Mouse (Mus musculus): ENCODE data around the gene Fzd4. TPM values are rescaled to one million over a fixed set of nuclear protein-coding genes. Genes with fewer than 3 reads are reported as not detected.

Fzd4 gene
- 1.6 and 1.7 TPM in 2 replicates for polyA plus RNA-seq (2015; fragmentation: Nextera tagmentation; extraction: Ambion mirVana)

DNA sequence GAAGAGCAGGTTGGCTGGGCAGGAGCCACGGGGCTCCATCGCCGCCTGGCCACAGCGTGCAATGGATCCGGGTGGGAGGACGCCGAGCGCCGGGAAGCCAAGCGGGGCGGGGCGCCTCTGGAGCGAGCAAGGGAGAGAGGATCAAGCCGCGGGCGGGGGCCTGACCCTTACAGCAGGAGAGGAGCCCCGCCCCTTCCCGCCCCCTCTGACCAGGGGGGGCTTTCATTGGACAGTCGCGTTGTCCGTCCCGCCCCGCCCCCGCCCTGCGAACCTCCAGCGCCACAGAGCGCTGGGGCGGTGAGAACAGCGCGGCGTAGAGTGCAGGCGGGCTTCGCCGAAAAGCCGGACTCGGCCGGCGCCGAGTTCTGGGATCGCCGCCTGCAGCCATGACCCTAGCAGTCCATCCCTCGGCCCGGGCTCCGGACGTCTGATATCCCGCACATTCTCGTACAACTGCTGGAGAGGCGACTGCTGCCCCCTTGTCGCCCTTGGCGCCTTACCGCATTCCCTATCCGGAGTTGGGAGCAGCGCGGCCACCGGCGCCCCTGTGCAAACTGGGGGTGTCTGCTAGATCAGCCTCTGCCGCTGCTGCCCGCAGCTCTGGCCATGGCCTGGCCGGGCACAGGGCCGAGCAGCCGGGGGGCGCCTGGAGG lies at the start of gene Fzd4, which contains the start of gene Tmem135:
Fzd4 (plus strand) TSS at position 275 of the 653 bp plus-strand sequence.
Tmem135 (minus strand) TSS at position 142 of the 653 bp plus-strand sequence.
- peaks cover 10% of the 10 kb centered on the region; the same call in 1 of the 2 replicates for H3K27me3 ChIP-seq (replicated peaks)
- H3K9ac ChIP-seq: peak within 1 kb of the TSS; percentile 65
- peak within 1 kb of the TSS; percentile 99 for H3K4me2 ChIP-seq
- H3K4me1 ChIP-seq: peaks cover 10% of the 10 kb centered on the region
- peak within 1 kb of the TSS; percentile 71 for H3K4me3 ChIP-seq
- no peaks in the 10 kb centered on the region for H3K36me3 ChIP-seq (replicated peaks)
- peak within 1 kb of the TSS; percentile 74 for H3K27ac ChIP-seq
- peak; percentile 97 for ATAC-seq (replicated peaks)
- H3K9me3 ChIP-seq: no peaks in the 10 kb centered on the region
- under 1% methylated on average over 58 of the region's 62 CpGs for WGBS

DNA sequence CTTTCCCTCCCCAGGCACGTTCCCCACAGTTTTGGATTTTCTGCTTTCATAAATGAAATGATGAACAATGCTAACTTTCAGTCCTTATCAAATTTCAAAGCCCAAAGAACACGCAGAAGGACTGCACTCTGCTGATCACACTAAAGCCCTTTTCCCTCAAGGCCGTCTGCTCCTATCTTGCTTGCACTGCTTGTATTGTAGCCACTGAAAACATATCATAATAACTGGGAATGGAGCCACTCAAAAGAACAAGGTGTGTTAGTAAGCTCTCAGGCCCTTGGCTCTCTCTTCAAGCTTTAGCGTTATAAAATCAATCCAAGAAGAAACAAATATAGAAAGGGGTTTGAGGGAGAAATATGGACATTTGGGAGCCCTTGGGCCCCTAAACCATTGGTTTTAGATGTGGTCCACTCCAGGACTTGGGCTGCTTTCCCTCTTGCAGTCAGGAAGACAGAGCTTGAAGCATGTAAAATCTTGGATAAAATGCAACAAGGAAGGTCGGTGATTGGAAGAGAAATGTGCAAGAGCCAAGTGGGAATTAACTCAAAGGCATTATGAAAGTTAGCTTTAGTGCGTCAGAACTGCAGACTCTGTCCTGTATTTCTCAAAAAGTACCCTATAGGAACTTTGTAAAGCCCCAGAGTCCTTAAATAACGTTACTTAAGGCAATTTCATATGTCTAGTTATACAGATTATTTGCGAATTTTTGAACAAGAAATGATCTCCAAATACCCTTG lies 48.5 kb upstream of the Fzd4 start:
- Histone ChIP-seq H3K36me3 (replicated peaks) (no peaks in the 10 kb centered on the region), H3K9me3 (no peaks in the 10 kb centered on the region), H3K27me3 (replicated peaks) (no peaks in the 10 kb centered on the region), H3K9ac (no peak overlapping the region), H3K4me2 (no peak overlapping the region), H3K4me3 (no peak overlapping the region), H3K27ac (no peak overlapping the region), H3K4me1 (no peaks in the 10 kb centered on the region)
- 76% methylated on average over 8 of the region's 8 CpGs for WGBS
- ATAC-seq (replicated peaks): no peak

DNA sequence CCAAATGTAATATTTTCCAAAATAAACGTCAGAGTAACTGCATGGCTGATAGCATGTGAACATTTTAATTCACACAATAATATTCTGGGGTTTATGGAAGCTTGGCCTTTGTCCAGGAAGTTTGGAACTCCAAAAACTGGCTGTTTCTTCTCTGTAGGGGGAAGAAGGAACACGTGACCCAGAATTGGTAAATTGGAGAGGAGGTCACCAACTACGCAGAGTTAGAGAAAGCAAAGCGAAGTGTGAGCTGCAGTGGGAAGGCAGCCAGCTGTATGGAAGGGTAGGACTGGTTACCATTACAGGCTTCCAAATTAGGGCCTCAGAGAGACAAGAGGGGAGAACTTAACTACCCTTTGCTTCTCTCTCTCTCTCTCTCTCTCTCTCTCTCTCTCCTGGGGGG lies 47.8 kb upstream of the Fzd4 start:
- H3K4me1 ChIP-seq: no peaks in the 10 kb centered on the region
- H3K4me2 ChIP-seq: no peak overlapping the region
- no peaks in the 10 kb centered on the region for H3K36me3 ChIP-seq (replicated peaks)
- no peak overlapping the region for H3K4me3 ChIP-seq
- H3K9me3 ChIP-seq: no peaks in the 10 kb centered on the region
- H3K9ac ChIP-seq: no peak overlapping the region
- no peaks in the 10 kb centered on the region for H3K27me3 ChIP-seq (replicated peaks)
- 73% methylated on average over 4 of the region's 4 CpGs for WGBS
- no peak for ATAC-seq (replicated peaks)
- H3K27ac ChIP-seq: no peak overlapping the region

DNA sequence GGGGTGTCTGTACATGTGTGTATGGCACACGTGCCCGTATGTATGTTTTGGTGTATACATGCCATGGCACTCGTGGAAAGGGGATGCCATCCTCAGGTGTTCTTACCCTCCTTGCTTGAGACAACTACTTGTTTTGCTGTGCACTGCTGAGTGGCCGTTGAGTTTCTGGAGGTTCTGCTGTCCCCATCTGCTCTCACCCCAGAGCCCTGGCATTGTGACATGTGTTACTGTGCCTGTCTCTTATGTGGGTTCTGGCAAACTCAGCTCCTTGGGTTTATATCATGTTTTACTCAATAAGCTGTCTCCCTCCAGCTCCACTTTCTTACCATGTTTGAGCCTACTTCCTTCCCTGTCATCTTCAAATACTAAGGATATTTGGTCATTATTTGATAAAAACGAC lies 40.2 kb upstream of the Fzd4 start:
- no peak overlapping the region for H3K4me3 ChIP-seq
- H3K9ac ChIP-seq: no peak overlapping the region
- no peaks in the 10 kb centered on the region; the same call in 1 of the 2 replicates for H3K4me1 ChIP-seq
- no peak for ATAC-seq (replicated peaks)
- no peaks in the 10 kb centered on the region for H3K9me3 ChIP-seq
- 89% methylated on average over 5 of the region's 5 CpGs for WGBS
- no peak overlapping the region for H3K27ac ChIP-seq
- no peaks in the 10 kb centered on the region for H3K36me3 ChIP-seq (replicated peaks)
- H3K4me2 ChIP-seq: no peak overlapping the region
- H3K27me3 ChIP-seq (replicated peaks): 0 out of 2 replicates have a peak, but pooled peaks cover 4% of the 10 kb centered on the region

DNA sequence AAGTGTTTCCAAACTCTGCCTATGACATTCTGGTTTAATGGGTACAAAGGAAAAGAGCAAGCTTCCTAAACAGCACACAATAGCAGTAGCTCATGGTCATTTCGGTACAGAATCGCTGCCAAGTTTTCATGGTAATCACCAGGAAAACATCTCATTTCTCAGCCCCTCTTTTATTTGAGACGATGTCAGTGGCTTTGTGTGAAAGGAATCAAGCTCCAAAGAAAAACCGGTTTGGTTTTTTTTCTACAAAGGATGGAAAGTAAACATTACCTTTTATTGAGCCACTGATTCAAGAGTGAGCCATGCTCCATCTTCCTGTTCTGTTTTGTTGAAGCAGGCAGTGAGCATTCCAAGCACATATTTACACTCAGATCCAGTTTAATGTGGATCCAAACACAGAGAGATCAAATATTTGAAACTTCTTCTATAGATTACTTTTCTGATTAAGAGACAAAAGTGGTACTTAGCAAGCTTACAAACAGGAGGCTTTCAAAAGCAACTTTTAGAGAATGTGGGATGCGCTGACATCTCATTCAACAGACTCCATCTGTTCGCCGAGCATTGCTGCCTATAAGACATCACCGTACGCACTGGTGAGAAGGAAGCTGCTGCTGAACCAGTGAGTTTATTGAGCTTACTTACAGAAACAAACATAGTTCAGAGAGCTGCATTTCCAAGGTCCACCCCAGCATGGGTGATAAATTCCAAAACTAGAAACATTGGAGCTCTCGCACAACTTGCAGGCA lies 38.8 kb upstream of the Fzd4 start:
- no peak overlapping the region for H3K27ac ChIP-seq
- H3K9ac ChIP-seq: no peak overlapping the region
- H3K4me2 ChIP-seq: no peak overlapping the region
- no peak overlapping the region for H3K4me3 ChIP-seq
- WGBS: 45% methylated on average over 10 of the region's 10 CpGs
- no peaks in the 10 kb centered on the region; the same call in 1 of the 2 replicates for H3K4me1 ChIP-seq
- H3K27me3 ChIP-seq (replicated peaks): 0 out of 2 replicates have a peak, but pooled peaks cover 4% of the 10 kb centered on the region
- H3K9me3 ChIP-seq: no peaks in the 10 kb centered on the region
- ATAC-seq (replicated peaks): no peak
- H3K36me3 ChIP-seq (replicated peaks): no peaks in the 10 kb centered on the region

DNA sequence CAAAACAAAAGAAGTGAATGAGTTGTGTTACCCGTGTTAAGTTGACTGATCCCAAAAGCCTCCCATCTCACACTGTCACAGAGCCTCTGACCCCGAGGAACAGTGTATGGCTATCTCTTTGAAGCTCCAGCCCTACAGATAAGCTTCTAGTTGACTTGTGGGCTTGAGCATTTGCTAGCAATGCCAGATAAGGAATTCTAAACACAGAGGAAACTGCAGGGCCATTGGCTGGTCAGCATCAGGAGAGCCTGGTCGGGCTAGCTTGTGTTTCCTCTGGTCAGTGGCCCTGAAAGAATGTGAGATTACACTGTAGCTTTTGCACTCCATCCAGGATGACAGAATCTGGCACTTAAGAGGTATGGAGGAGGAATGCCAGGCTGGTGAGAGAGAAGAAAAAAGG lies 36.5 kb upstream of the Fzd4 start:
- no peak for ATAC-seq (replicated peaks)
- Histone ChIP-seq H3K27ac (no peak overlapping the region), H3K36me3 (replicated peaks) (no peaks in the 10 kb centered on the region), H3K27me3 (replicated peaks) (peaks cover 4% of the 10 kb centered on the region; the same call in 1 of the 2 replicates), H3K4me1 (no peaks in the 10 kb centered on the region; the same call in 1 of the 2 replicates), H3K4me3 (no peak overlapping the region), H3K9me3 (no peaks in the 10 kb centered on the region), H3K4me2 (no peak overlapping the region), H3K9ac (no peak overlapping the region)
- WGBS: 21% methylated on average over 3 of the region's 3 CpGs

DNA sequence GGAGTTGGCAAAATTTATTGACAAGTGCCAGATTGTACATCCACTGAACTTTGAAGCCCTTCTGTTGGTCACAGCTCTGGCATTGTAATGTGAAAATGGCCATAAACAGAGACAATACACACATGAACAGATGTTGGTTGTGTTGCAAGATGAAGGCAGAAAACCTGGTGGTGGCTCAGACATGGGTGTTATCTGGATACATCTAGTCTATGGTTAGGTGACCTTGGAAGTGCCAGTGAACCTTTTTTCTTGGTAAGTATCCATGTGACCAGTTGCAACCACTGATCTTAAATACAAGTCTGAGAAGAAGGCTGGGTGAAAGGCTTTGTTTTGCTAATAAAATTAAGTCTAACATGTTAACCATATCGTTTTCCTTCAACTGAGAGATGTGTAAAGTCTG lies 34.1 kb upstream of the Fzd4 start:
- Histone ChIP-seq H3K27me3 (replicated peaks) (peaks cover 4% of the 10 kb centered on the region; the same call in 1 of the 2 replicates), H3K4me1 (no peaks in the 10 kb centered on the region), H3K9me3 (no peaks in the 10 kb centered on the region), H3K36me3 (replicated peaks) (no peaks in the 10 kb centered on the region), H3K4me2 (no peak overlapping the region), H3K9ac (no peak overlapping the region), H3K27ac (no peak overlapping the region), H3K4me3 (no peak overlapping the region)
- WGBS: 70% methylated on average over 1 of the region's 1 CpGs
- ATAC-seq (replicated peaks): no peak

DNA sequence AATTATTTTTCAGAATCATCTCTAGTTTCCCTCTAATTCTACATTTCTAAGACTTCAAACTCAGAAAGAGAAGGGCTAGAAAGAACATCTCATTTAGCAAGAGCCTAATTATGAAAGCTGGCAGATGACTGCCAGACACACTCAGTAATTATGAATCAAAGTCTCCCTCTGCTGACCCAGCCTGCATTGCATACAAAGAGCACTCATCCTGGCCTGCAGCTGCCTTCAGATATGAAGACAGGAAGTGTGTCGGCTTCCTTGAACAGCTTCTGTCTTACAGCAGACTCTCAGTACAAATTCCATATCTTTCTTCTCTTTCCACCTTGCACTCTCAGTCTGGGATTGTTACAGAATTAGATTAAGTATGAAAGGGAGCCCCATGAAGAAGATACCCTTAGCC lies 33.2 kb upstream of the Fzd4 start:
- no peak overlapping the region for H3K4me2 ChIP-seq
- no peaks in the 10 kb centered on the region for H3K4me1 ChIP-seq
- H3K4me3 ChIP-seq: no peak overlapping the region
- H3K27ac ChIP-seq: no peak overlapping the region
- peaks cover 4% of the 10 kb centered on the region; the same call in 1 of the 2 replicates for H3K27me3 ChIP-seq (replicated peaks)
- WGBS: 45% methylated on average over 1 of the region's 1 CpGs
- no peaks in the 10 kb centered on the region for H3K9me3 ChIP-seq
- no peaks in the 10 kb centered on the region for H3K36me3 ChIP-seq (replicated peaks)
- no peak overlapping the region for H3K9ac ChIP-seq
- 0 out of 2 replicates have a peak, but pooled peaks have one; percentile 52 for ATAC-seq (replicated peaks)

DNA sequence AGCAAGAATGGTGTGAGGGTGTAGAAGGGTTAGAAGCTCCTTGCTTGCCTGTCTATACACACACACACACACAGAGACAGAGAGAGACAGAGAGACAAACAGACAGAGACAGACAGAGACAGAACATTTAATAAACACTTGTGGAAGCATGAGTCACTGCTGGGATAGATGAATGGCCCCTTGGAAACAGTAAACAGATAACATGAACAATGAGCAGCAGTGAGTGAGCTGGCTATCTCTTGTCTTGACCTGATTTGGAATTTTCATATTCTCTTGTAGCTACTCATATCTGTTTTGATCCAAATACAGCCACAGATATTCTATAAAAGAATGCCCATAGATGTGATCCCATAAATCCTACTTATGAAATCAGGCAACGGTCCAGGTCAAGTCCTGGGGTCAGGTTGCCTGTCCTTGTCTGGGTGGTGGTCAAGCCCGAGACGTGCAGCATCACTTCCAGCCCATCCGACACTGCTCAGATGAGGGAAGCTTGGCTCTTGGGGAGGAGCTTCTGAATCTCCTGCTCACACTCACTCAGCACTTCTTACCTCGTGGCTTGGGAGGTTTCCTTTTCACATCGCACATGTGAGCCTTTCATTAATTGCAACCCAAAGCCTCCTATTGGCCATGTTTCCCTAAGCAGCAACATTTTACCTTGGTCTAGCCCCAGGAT lies 32.4 kb upstream of the Fzd4 start:
- Histone ChIP-seq H3K27ac (no peak overlapping the region), H3K4me3 (no peak overlapping the region)
- 78% methylated on average over 6 of the region's 6 CpGs for WGBS

DNA sequence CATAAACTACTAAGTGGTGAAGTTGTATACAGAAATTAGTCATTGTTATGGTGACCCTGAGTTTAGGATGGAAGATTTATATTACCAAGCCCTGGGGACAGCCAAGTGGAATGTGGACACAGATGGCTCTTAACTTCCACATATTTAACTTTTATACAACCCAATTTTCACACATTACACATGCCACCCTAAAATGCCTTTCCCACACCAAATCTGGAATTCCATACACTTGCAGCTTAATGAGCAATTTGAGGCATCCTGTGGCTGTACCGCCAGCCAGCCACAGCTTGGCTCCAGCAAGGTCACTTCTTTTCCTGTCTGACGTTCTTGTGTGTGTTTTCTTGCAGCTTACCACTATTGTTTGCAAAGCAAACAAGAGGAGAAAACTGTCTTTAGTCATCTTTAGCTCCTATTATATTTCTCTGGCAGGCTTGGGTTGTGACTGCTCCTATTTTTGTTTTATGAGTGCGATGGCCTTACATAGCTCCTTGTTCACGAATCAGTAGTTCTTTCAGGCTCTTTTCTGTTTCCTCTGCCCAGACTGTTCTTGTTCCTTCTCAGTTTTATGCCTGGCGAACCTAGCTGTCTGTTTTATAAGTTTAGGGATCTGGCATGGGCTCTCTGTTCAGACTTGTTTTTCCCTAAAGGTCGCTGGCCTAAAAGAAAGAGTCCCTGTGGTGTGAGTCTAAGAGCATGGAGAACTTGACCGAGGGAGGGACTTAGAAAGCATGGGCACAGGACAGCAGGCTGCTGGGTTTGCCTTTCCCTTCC lies 23.0 kb upstream of the Fzd4 start:
- no peak for ATAC-seq (replicated peaks)
- no peaks in the 10 kb centered on the region for H3K4me1 ChIP-seq
- whole genome bisulfite sequencing: 46% methylated on average over 7 of the region's 7 CpGs

More for the DNA sequence above, 32.4 kb upstream of the Fzd4 start:
- Histone ChIP-seq H3K4me1 (no peaks in the 10 kb centered on the region), H3K9ac (no peak overlapping the region), H3K4me2 (no peak overlapping the region), H3K27me3 (replicated peaks) (peaks cover 4% of the 10 kb centered on the region; the same call in 1 of the 2 replicates), H3K36me3 (replicated peaks) (no peaks in the 10 kb centered on the region), H3K9me3 (no peaks in the 10 kb centered on the region)
- ATAC-seq (replicated peaks): no peak

DNA sequence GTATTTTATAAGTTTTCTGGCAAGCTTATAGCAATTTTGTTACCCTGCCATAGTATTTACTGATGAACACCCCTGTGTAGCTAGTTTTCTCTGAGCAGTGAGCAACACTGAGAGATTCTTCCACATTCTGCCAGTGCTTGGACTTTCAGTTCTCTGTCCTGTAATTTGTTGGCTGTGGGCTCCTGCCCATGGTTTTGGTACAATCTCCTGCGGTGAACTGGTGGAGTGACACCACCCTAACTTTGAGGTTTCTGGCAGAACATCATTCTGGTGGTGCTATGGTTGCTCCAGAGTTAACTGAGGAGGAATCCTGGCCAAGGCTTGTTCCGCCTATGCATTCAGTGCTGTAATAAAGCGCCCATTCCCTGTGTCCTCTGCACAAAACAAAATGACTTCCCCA lies 21.3 kb upstream of the Fzd4 start:
- H3K4me1 ChIP-seq: no peaks in the 10 kb centered on the region
- H3K9me3 ChIP-seq: no peaks in the 10 kb centered on the region
- no peak for ATAC-seq (replicated peaks)
- H3K27ac ChIP-seq: no peak overlapping the region
- H3K36me3 ChIP-seq (replicated peaks): no peaks in the 10 kb centered on the region
- H3K4me2 ChIP-seq: no peak overlapping the region
- H3K4me3 ChIP-seq: no peak overlapping the region
- 93% methylated on average over 3 of the region's 3 CpGs for WGBS
- H3K27me3 ChIP-seq (replicated peaks): no peaks in the 10 kb centered on the region
- no peak overlapping the region for H3K9ac ChIP-seq

More for the DNA sequence above, 23.0 kb upstream of the Fzd4 start:
- no peak overlapping the region for H3K4me2 ChIP-seq
- H3K36me3 ChIP-seq (replicated peaks): no peaks in the 10 kb centered on the region
- no peaks in the 10 kb centered on the region for H3K27me3 ChIP-seq (replicated peaks)
- no peak overlapping the region for H3K27ac ChIP-seq
- H3K9ac ChIP-seq: no peak overlapping the region
- H3K9me3 ChIP-seq: no peaks in the 10 kb centered on the region
- H3K4me3 ChIP-seq: no peak overlapping the region
